Mouse (Mus musculus) kidney, adult 8-10 months (tissue): Measurements from ENCODE around the gene Tpra1.

Source experiments
- DNase-seq, 2 experiments: peaks; one replicate each; pipeline ENCODE4 v3.0.0; 2022

Gene Tpra1

DNA sequence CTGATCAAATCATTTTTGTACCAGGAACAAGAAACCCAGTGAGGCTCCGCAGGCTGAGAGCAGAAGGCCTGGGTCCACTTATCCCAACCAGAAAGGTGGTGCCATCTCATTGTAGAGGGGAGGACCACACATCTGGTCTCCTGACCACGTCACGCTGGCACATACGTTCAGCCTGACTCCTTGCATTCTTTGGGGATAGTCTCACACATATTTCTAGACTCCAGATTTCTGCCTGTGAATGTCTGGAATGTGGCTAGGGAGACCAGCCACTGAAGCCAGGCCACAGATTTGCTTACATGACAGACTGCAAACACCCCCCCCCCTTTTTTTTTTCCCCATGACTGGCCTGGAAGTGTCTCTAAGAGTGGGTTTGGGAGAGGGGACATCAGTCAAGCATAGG lies 58.9 kb downstream of the Tpra1 start:
- no peak for DNase-seq
